Mouse (Mus musculus) heart, embryonic 14.5 days (tissue): ENCODE data around the gene Armc2. TPM values are rescaled to one million over a fixed set of nuclear protein-coding genes. Genes with fewer than 3 reads are reported as not detected.
A peak's percentile ranks its signal among the peaks of the same experiment; 100 is the strongest.

Source experiments
- ATAC-seq: fragments of 200-750 bp; cut with Nextera tagmentation; 2 replicates; pipeline ENCODE4 v1.8.0; 2017; ENCODE audit warnings: low read depth, moderate TSS enrichment; ENCODE audit not compliant: insufficient number of reproducible peaks, insufficient read depth, low FRiP score
- H3K27ac ChIP-seq, 2 experiments: fragments of 200-500 bp in 1 of 2; fragments of 300-500 bp in 1 of 2; sonication (generic) in 1 of 2; replicated peaks in 1 of 2; 2 replicates each; pipeline ENCODE4 v1.5.1; 2012 to 2014; ENCODE audit warnings: low read depth in 2 of 2, low read length in 2 of 2, control low read depth in 1 of 2, mild to moderate bottlenecking in 1 of 2, mixed read lengths in 1 of 2; ENCODE audit not compliant: control insufficient read depth in 1 of 2, insufficient read depth in 1 of 2
- H3K27me3 ChIP-seq: fragments of 300-500 bp; sonication (generic); 2 replicates; pipeline ENCODE4 v1.6.1; 2014; ENCODE audit warnings: mild to moderate bottlenecking, low read length, control low read depth; ENCODE audit not compliant: control insufficient read depth, insufficient read depth
- H3K36me3 ChIP-seq: fragments of 300-500 bp; sonication (generic); 2 replicates; pipeline ENCODE4 v1.6.1; 2014; ENCODE audit warnings: mild to moderate bottlenecking, control low read depth, low read length, mixed read lengths; ENCODE audit not compliant: control insufficient read depth, insufficient read depth
- H3K4me1 ChIP-seq, 2 experiments: fragments of 200-500 bp in 1 of 2; fragments of 300-500 bp in 1 of 2; sonication (generic) in 1 of 2; 2 replicates each; pipeline ENCODE4 v1.6.1; 2012 to 2014; ENCODE audit warnings: low read length in 2 of 2, control low read depth in 1 of 2, mixed read lengths in 1 of 2; ENCODE audit not compliant: control insufficient read depth in 2 of 2, insufficient read depth in 2 of 2
- H3K4me2 ChIP-seq: fragments of 300-500 bp; sonication (generic); 2 replicates; pipeline ENCODE4 v1.6.1; 2014; ENCODE audit warnings: mild to moderate bottlenecking, low read length
- H3K4me3 ChIP-seq, 2 experiments: fragments of 200-500 bp in 1 of 2; fragments of 300-500 bp in 1 of 2; sonication (generic) in 1 of 2; 2 replicates each; pipeline ENCODE4 v1.5.1; 2012 to 2014; ENCODE audit warnings: low read length in 2 of 2, mild to moderate bottlenecking in 2 of 2, control low read depth in 1 of 2, low read depth in 1 of 2, moderate library complexity in 1 of 2; ENCODE audit not compliant: control insufficient read depth in 1 of 2, insufficient read depth in 1 of 2
- H3K9ac ChIP-seq: fragments of 300-500 bp; sonication (generic); 2 replicates; pipeline ENCODE4 v1.6.1; 2014; ENCODE audit warnings: mild to moderate bottlenecking, low read length
- H3K9me3 ChIP-seq: fragments of 300-500 bp; sonication (generic); 2 replicates; pipeline ENCODE4 v1.6.1; 2016; ENCODE audit warnings: low read length, control low read depth; ENCODE audit not compliant: control insufficient read depth
- WGBS: fragments of 180-500 bp; shearing (Covaris S2); extraction: QIAGEN DNeasy Blood & Tissue Kit; methylation state at CpG from one replicate; pipeline ENCODE4 v1.1.7; 2014; 5-methylcytosine and 5-hydroxymethylcytosine counted together
- polyA plus RNA-seq: library from polyadenylated mRNA; unstranded; fragments of >200 nt; fragmentation: Nextera tagmentation; extraction: Ambion mirVana; gene quantifications from 2 replicates; pipeline ENCODE4 v1.2.1, GENCODE M21; 2014

Gene Armc2
- polyA plus RNA-seq = 1.4 and 2.2 TPM in 2 replicates

DNA sequence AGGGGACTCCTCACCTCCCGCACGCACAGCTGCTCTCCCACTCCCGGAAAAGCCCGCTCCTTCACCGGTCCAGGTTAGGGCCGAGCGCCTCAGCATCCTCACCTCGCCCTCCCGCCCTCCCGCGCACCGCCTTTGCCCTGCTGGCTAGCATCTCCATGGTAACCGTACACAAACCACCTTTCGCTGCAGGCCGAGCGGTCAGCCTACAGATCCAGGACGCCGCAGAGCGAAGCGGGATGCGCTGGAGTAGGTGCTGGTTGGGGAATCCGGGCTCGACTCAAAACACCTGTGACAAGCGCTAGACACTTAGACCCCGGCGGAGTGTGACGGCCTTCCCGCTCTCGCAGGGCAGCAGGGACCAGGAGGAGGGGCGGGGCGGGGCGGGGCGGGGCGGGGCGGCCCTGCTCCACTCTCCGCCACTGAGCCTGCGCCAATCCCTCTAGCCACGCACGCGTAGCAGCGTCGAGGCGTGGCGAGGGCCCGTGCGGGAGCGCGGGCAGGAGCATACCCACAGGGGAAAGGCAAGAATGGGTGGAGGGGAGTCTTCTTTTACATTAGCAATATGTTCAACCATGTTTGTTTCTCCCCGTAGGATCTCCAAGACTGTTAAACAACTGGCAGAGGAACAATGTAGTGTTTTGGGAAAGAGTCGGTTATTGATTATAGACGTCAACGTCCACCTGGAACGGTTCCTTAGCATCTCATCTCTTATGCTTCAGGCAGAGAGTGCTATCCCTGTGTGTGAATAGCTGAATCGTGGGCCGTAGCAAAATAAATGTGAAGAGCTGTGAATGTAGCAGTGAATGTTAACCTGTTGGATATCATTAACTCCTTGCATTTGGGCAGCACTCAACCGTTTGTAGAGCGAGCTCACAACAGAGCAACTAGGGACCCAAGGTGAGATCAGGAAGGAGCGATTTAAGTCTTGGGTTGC is at the start of gene Armc2:
Gene Armc2 (minus strand): TSS at position 427 of the 934 bp plus-strand sequence.
- Histone ChIP-seq H3K4me1 (no peaks in the 10 kb centered on the region; a peak in 3 of 4 replicates), H3K27me3 (peaks cover 10% of the 10 kb centered on the region; the same call in 1 of the 2 replicates), H3K27ac (no peak within 1 kb of the TSS), H3K4me2 (peak within 1 kb of the TSS; percentile 85), H3K9ac (peak within 1 kb of the TSS; percentile 64), H3K4me3 (peak within 1 kb of the TSS; percentile 53 to 66), H3K36me3 (no peaks in the 10 kb centered on the region), H3K9me3 (no peaks in the 10 kb centered on the region)
- 2% methylated on average over 57 of the region's 58 CpGs for WGBS
- ATAC-seq = peak; percentile 88

DNA sequence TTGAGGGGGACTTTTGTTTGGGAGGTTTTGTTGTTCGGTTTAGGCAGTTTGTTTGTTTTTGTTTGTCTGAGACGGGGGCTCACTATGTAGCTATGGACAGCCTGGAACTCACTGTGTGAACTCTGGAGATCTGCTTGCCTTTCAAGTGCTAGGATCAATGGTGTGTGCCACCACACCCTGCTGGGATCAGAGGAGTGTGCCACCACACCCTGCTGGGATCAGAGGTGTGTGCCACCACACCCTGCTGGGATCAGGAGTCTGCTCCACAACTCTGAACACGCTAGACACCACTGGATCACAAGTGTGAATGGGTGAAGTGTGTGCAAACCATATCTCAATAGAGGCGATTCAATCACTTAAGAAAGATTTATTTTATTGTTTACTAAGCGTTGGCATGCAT is 46.2 kb upstream of the Armc2 start:
- Histone ChIP-seq H3K27me3 (no peaks in the 10 kb centered on the region), H3K9me3 (no peaks in the 10 kb centered on the region), H3K4me1 (no peaks in the 10 kb centered on the region), H3K27ac (no peak overlapping the region), H3K4me3 (no peak overlapping the region), H3K9ac (no peak overlapping the region), H3K36me3 (no peaks in the 10 kb centered on the region), H3K4me2 (no peak overlapping the region)
- 62% methylated on average over 5 of the region's 5 CpGs for WGBS
- ATAC-seq = no peak

DNA sequence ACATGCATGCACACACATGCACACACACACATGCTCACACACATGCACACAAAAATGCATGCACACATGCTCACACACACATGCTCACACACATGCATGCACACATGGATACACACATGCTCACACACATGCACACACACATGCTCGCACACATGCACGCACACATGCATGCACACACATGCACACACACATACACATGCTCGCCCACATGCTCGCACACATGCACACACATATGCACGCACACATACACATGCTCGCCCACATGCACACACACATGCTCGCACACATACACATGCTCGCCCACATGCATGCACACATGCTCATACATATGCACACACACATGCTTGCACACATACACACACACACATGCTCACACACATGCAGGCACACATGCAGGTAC is 41.3 kb upstream of the Armc2 start:
- Histone ChIP-seq H3K27ac (no peak overlapping the region), H3K9ac (no peak overlapping the region), H3K9me3 (no peaks in the 10 kb centered on the region), H3K27me3 (no peaks in the 10 kb centered on the region), H3K4me3 (no peak overlapping the region), H3K4me1 (peaks cover 10 to 11% of the 10 kb centered on the region in 2 experiments; a peak in 3 of 4 replicates), H3K4me2 (no peak overlapping the region), H3K36me3 (no peaks in the 10 kb centered on the region)
- no peak for ATAC-seq
- WGBS = 94% methylated on average over 8 of the region's 8 CpGs

DNA sequence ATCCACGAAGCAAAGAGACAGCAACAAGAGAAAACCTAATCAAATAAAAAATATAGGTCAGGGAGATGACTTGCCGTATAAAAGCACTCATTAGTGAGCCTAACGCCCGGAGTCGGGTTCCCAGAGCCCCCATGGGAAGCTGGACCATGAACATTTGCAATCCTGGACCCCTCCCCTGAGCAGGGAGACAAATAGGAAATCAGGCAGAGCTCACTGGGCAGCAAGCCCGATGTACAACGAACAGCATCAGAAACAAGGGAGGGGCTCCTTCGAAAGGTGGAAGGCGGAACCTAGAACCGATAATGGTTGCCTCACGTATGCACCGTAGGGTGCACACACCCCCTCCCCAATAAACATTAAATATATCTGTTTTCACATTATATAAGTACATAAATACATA is 39.5 kb upstream of the Armc2 start:
- peak overlapping the region; percentile 38; the same call in 1 of the 2 replicates for H3K9ac ChIP-seq
- no peak overlapping the region for H3K27ac ChIP-seq
- 62% methylated on average over 12 of the region's 12 CpGs for WGBS
- peak overlapping the region; percentile 47 for H3K4me2 ChIP-seq
- no peaks in the 10 kb centered on the region for H3K27me3 ChIP-seq
- no peaks in the 10 kb centered on the region for H3K36me3 ChIP-seq
- H3K9me3 ChIP-seq = no peaks in the 10 kb centered on the region
- no peak overlapping the region for H3K4me3 ChIP-seq
- no peak for ATAC-seq
- peaks cover 10 to 11% of the 10 kb centered on the region in 2 experiments; a peak in 3 of 4 replicates for H3K4me1 ChIP-seq

DNA sequence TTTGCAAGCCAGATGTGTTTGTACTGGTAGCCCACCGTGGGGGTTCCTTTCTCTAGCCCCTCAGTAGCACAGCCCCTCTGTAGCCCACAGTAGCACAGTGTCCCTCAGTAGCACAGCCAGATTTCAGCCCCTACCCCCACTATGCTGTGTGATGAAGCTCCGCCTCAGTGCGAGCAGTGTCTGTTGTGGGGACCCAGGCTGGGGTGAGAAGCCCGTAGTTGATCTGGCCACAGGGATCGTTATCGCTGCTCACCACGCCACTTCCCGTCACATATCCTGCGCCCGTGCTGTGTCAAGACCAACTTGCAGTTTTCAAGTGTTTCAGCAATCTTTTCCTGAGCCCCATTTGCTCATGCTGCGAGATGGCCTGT is 39.0 kb upstream of the Armc2 start:
- H3K27ac ChIP-seq = 0 out of 4 replicates have a peak overlapping the region, but pooled peaks of 1 of the 2 experiments have one; percentile 17
- no peak overlapping the region for H3K4me3 ChIP-seq
- peaks cover 10 to 11% of the 10 kb centered on the region in 2 experiments; a peak in 3 of 4 replicates for H3K4me1 ChIP-seq
- H3K27me3 ChIP-seq = no peaks in the 10 kb centered on the region
- peak overlapping the region; percentile 38; the same call in 1 of the 2 replicates for H3K9ac ChIP-seq
- peak overlapping the region; percentile 47 for H3K4me2 ChIP-seq
- peak; percentile 17; the same call in 1 of the 2 replicates for ATAC-seq
- 17% methylated on average over 11 of the region's 11 CpGs for WGBS
- H3K36me3 ChIP-seq = no peaks in the 10 kb centered on the region
- H3K9me3 ChIP-seq = no peaks in the 10 kb centered on the region

GRCm38 (mm10) chr10:42056486-42057230 is 38.4 kb upstream of the Armc2 start:
- Histone ChIP-seq H3K27ac (0 out of 4 replicates have a peak overlapping the region, but pooled peaks of 1 of the 2 experiments have one; percentile 17), H3K9ac (peak overlapping the region; percentile 38; the same call in 1 of the 2 replicates), H3K4me2 (peak overlapping the region; percentile 47; the same call in 1 of the 2 replicates), H3K4me1 (peaks cover 10 to 11% of the 10 kb centered on the region in 2 experiments; a peak in 3 of 4 replicates), H3K36me3 (no peaks in the 10 kb centered on the region), H3K4me3 (no peak overlapping the region), H3K27me3 (no peaks in the 10 kb centered on the region), H3K9me3 (no peaks in the 10 kb centered on the region)
- WGBS = 84% methylated on average over 18 of the region's 18 CpGs
- ATAC-seq = no peak
